Mouse (Mus musculus): ENCODE measurements around the gene Gm37240. TPM values are rescaled to one million over a fixed set of nuclear protein-coding genes. Genes with fewer than 3 reads are reported as not detected.
A peak's percentile ranks its signal among the peaks of the same experiment; 100 is the strongest.
"Not testable (repeated sequence)": the region's sequence is repeated elsewhere in the genome, so short reads cannot be mapped to it uniquely, and the experiment has no call there.

Gm37240 gene
- polyA plus RNA-seq, 1 experiment from 2014 or later, result 10.8 TPM

GRCm38 (mm10) chr3:84654900-84655784, 1232.2 kb downstream of the Gm37240 start:
- POLR2A ChIA-PET, result interaction anchor here (1.0 to 1.2 kb wide), 2 partner anchors 9 to 13 kb away, joined by 3 read pairs; no protein-coding TSS in a partner anchor
- in situ Hi-C loops (cut with MboI; ENCODE audit: low pct_unique_long_range_greater_than_20kb), result no loop called here
- no peak for DNase-seq (ENCODE audit: low read depth, low spot score)
- CTCF ChIA-PET, result no interaction called here
- no peak for ATAC-seq
- TF ChIP-seq CTCF (IDR thresholded peaks at IDR 0.05), result no peak
- H3K27me3 ChIP-seq, result no peaks in the 10 kb centered on the region

DNA sequence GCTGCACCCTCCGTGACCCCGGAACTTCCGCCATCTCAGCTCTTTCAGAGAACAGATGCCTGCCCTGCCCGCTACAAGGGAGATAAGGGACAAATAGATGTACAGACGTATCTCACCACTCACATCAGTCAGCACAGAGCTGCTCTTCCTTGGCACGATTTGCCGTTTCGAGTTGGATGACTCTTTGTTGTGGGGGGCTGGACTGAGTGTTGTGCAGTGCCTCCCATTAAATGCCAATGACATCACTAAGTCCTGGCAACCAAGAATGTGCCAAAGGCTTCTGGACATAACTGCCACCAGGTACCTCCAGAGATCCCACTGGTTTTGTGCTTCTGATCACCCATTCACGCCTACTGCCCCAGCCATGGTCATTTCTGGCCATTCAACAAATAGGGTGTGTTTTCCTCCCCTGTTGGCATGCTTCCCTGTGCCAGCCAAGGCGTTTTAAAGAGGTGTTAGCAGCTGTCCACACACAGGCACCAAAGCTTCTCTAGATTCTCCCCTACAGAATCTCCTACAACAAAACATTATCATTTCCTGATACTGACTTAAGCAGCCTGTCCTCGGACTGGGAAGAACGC, 1233.0 kb downstream of the Gm37240 start:
- ATAC-seq (no peak), DNase-seq (ENCODE audit: low read depth, low spot score) (no peak)
- POLR2A ChIA-PET, result interaction anchor here (1.0 to 1.2 kb wide), 2 partner anchors 10 to 13 kb away, joined by 3 read pairs; no protein-coding TSS in a partner anchor
- no peak for TF ChIP-seq CTCF (IDR thresholded peaks at IDR 0.05)
- in situ Hi-C loops (cut with MboI; ENCODE audit: low pct_unique_long_range_greater_than_20kb), result no loop called here
- no peaks in the 10 kb centered on the region for H3K27me3 ChIP-seq
- CTCF ChIA-PET, result interaction anchor here (1.6 kb wide), 1 partner anchor 38 kb away, joined by 5 read pairs; no protein-coding TSS in a partner anchor

- in situ Hi-C loops (cut with MboI; ENCODE audit: low pct_unique_long_range_greater_than_20kb), result no loop called here
- POLR2A ChIA-PET, result interaction anchor here (1.2 kb wide), 1 partner anchor 14 kb away, joined by 3 read pairs; no protein-coding TSS in a partner anchor
- ATAC-seq (no peak), DNase-seq (ENCODE audit: low read depth, low spot score) (no peak)
- no peaks in the 10 kb centered on the region for H3K27me3 ChIP-seq
- TF ChIP-seq CTCF (IDR thresholded peaks at IDR 0.05), result no peak
- CTCF ChIA-PET, result interaction anchor here (0.7 to 1.6 kb wide), 4 partner anchors 12 to 38 kb away, joined by 3 to 5 read pairs (median 4); no protein-coding TSS in a partner anchor
Observed at GRCm38 (mm10) chr3:84653557-84654245, 1233.6 kb downstream of the Gm37240 start.

GRCm38 (mm10) chr3:84652643-84653556, 1234.4 kb downstream of the Gm37240 start:
- ChIA-PET POLR2A (no interaction called here), CTCF (interaction anchor here (0.7 to 1.6 kb wide), 5 partner anchors 12 to 37 kb away, joined by 3 to 5 read pairs (median 4); no protein-coding TSS in a partner anchor)
- ATAC-seq, result peak; percentile 14
- in situ Hi-C loops (cut with MboI; ENCODE audit: low pct_unique_long_range_greater_than_20kb), result no loop called here
- DNase-seq (ENCODE audit: low read depth, low spot score), result no peak
- no peak for TF ChIP-seq CTCF (IDR thresholded peaks at IDR 0.05)
- H3K27me3 ChIP-seq, result no peaks in the 10 kb centered on the region

GRCm38 (mm10) chr3:84649578-84650327, 1237.6 kb downstream of the Gm37240 start:
- DNase-seq (ENCODE audit: low read depth, low spot score) (no peak), ATAC-seq (no peak)
- TF ChIP-seq CTCF (IDR thresholded peaks at IDR 0.05), result no peak
- POLR2A ChIA-PET, result interaction anchor here (0.6 kb wide), 1 partner anchor 18 kb away, joined by 3 read pairs; no protein-coding TSS in a partner anchor
- CTCF ChIA-PET, result interaction anchor here (0.6 to 1.1 kb wide), 2 partner anchors 9 to 20 kb away, joined by 3 read pairs; no protein-coding TSS in a partner anchor
- no peaks in the 10 kb centered on the region for H3K27me3 ChIP-seq
- in situ Hi-C loops (cut with MboI; ENCODE audit: low pct_unique_long_range_greater_than_20kb), result no loop called here

GRCm38 (mm10) chr3:84648069-84648468, 1239.2 kb downstream of the Gm37240 start:
- POLR2A ChIA-PET, result interaction anchor here (0.6 kb wide), 1 partner anchor 11 kb away, joined by 6 read pairs; no protein-coding TSS in a partner anchor
- CTCF ChIA-PET; ATAC-seq; in situ Hi-C loops (cut with MboI; ENCODE audit: low pct_unique_long_range_greater_than_20kb); H3K27me3 ChIP-seq; DNase-seq (ENCODE audit: low read depth, low spot score): not testable (repeated sequence)

GRCm38 (mm10) chr3:84647616-84648015, 1239.7 kb downstream of the Gm37240 start:
- in situ Hi-C loops (cut with MboI; ENCODE audit: low pct_unique_long_range_greater_than_20kb), result no loop called here
- no peak for TF ChIP-seq CTCF (IDR thresholded peaks at IDR 0.05)
- DNase-seq (ENCODE audit: low read depth, low spot score), result no peak
- POLR2A ChIA-PET, result interaction anchor here (0.6 kb wide), 1 partner anchor 11 kb away, joined by 6 read pairs; no protein-coding TSS in a partner anchor
- CTCF ChIA-PET, result interaction anchor here (1.4 kb wide), 1 partner anchor 18 kb away, joined by 4 read pairs; no protein-coding TSS in a partner anchor
- H3K27me3 ChIP-seq, result no peaks in the 10 kb centered on the region
- ATAC-seq, result no peak

DNA sequence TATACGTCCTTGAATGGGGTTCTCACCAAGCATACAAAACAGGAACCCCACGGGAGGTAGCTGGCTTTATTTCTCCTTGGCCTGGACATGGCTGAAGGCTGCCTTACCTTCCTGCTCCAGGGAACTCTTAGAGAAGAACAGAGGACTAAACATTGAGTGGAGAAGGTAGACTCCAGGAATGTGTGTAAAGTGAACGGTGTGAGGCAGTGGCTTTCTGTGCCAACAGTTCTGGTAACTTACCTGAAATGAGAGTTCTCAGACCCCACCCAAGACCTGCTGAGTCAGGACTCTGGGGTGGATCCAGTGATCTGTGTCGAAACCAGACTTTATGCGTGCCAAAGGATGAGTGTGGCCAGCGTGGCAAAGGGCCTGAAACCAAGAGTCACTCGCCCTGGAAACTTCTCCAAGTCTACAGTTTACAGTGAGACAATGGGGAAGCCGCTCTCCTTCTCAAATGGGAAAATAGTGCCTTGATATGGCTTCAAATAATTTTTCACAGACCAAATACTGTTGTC, 1240.9 kb downstream of the Gm37240 start:
- in situ Hi-C loops (cut with MboI; ENCODE audit: low pct_unique_long_range_greater_than_20kb), result no loop called here
- ChIA-PET POLR2A (interaction anchor here (0.7 to 0.9 kb wide), 2 partner anchors 19 to 21 kb away, joined by 3 to 4 read pairs; no protein-coding TSS in a partner anchor), CTCF (interaction anchor here (1.4 kb wide), 1 partner anchor 17 kb away, joined by 4 read pairs; no protein-coding TSS in a partner anchor)
- no peak for TF ChIP-seq CTCF (IDR thresholded peaks at IDR 0.05)
- no peaks in the 10 kb centered on the region for H3K27me3 ChIP-seq
- no peak for DNase-seq (ENCODE audit: low read depth, low spot score)
- ATAC-seq, result no peak

DNA sequence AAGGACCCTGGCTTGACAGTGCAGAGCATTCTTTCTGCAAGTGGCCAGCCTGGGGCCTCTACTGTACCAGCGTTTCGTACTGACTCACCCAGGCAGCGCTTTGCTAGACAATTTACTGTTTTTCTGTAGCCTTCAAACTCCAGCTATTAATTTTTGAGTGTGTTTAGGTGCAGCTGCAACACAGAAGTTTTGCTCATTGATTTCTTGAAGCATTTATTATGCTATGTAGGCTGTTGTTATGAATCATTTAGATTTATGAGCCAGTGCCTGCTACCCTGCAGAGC, 1241.4 kb downstream of the Gm37240 start:
- no peaks in the 10 kb centered on the region for H3K27me3 ChIP-seq
- in situ Hi-C loops (cut with MboI; ENCODE audit: low pct_unique_long_range_greater_than_20kb), result no loop called here
- DNase-seq (ENCODE audit: low read depth, low spot score), result no peak
- POLR2A ChIA-PET, result interaction anchor here (0.7 to 0.9 kb wide), 2 partner anchors 19 to 21 kb away, joined by 3 to 4 read pairs; no protein-coding TSS in a partner anchor
- no peak for TF ChIP-seq CTCF (IDR thresholded peaks at IDR 0.05)
- ATAC-seq, result no peak
- CTCF ChIA-PET, result no interaction called here

Measured in Patski (cell line).